Mouse (Mus musculus) neural tube, embryonic 14.5 days (tissue): Measurements from ENCODE around the gene 1700067K01Rik. TPM values are rescaled to one million over a fixed set of nuclear protein-coding genes. Genes with fewer than 3 reads are reported as not detected.

Experiments
- ATAC-seq: fragments of 200-750 bp; cut with Nextera tagmentation; 2 replicates; pipeline ENCODE4 v1.8.0; 2017; ENCODE audit warnings: low read depth, mild to moderate bottlenecking, moderate TSS enrichment, moderate library complexity
- H3K27ac ChIP-seq: fragments of 300-500 bp; sonication (generic); 2 replicates; pipeline ENCODE4 v1.5.1; 2014; ENCODE audit warnings: low read depth, mild to moderate bottlenecking, control low read depth, low read length, moderate library complexity, mixed read lengths
- H3K27me3 ChIP-seq: fragments of 300-500 bp; sonication (generic); 2 replicates; pipeline ENCODE4 v1.6.1; 2014; ENCODE audit warnings: low read length; ENCODE audit not compliant: control insufficient read depth, insufficient read depth
- H3K36me3 ChIP-seq: fragments of 300-500 bp; sonication (generic); 2 replicates; pipeline ENCODE4 v1.6.1; 2014; ENCODE audit warnings: low read length, mixed read lengths; ENCODE audit not compliant: control insufficient read depth, insufficient read depth
- H3K4me1 ChIP-seq: fragments of 300-500 bp; sonication (generic); 2 replicates; pipeline ENCODE4 v1.6.1; 2014; ENCODE audit warnings: low read length; ENCODE audit not compliant: control insufficient read depth, insufficient read depth
- H3K4me2 ChIP-seq: fragments of 300-500 bp; sonication (generic); 2 replicates; pipeline ENCODE4 v1.6.1; 2014; ENCODE audit warnings: mild to moderate bottlenecking, low read depth, low read length, control low read depth
- H3K4me3 ChIP-seq: fragments of 300-500 bp; sonication (generic); 2 replicates; pipeline ENCODE4 v1.5.1; 2014; ENCODE audit warnings: low read depth, low read length, control low read depth, mixed read lengths
- H3K9ac ChIP-seq: fragments of 300-500 bp; sonication (generic); replicated peaks from 2 replicates; pipeline ENCODE4 v1.6.1; 2014; ENCODE audit warnings: low read depth, mild to moderate bottlenecking, control low read depth, low read length, mixed read lengths
- H3K9me3 ChIP-seq: fragments of 300-500 bp; sonication (generic); 2 replicates; pipeline ENCODE4 v1.6.1; 2016; ENCODE audit warnings: low read length; ENCODE audit not compliant: control insufficient read depth
- WGBS: fragments of 180-500 bp; shearing (Covaris S2); extraction: QIAGEN DNeasy Blood & Tissue Kit; methylation state at CpG from one replicate; pipeline ENCODE4 v1.1.7; 2014; 5-methylcytosine and 5-hydroxymethylcytosine counted together
- polyA plus RNA-seq: library from polyadenylated mRNA; unstranded; fragments of >200 nt; fragmentation: Nextera tagmentation; extraction: Ambion mirVana; gene quantifications from 2 replicates; pipeline ENCODE4 v1.2.1, GENCODE M21; 2014

1700067K01Rik gene
- polyA plus RNA-seq, 1 experiment from 2014 or later = 0.86 TPM

DNA sequence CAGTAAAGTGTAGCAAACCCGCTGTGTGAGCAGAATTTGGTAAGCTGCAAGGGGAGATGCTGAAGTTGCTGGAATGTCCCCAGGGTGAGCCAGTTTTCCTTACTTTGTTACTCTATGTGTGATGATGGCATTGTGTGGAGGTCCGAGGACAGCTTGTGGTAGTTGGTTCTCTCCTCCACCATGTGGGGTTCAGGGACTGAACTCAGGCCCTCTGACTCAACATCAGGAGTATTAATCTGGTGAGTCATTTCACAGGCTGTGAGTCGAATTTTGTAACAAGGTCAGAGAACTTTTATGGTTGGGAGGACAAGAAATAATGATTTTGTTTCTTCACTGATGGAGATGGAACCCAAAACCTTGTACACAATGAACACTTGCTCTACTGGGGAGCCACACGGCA, 31.5 kb downstream of the 1700067K01Rik start:
- H3K4me3 ChIP-seq = no peak overlapping the region
- H3K4me1 ChIP-seq = no peaks in the 10 kb centered on the region
- no peaks in the 10 kb centered on the region for H3K27me3 ChIP-seq
- no peak for ATAC-seq
- H3K9me3 ChIP-seq = no peaks in the 10 kb centered on the region
- H3K27ac ChIP-seq = no peak overlapping the region
- no peak overlapping the region for H3K9ac ChIP-seq
- WGBS = 76% methylated on average over 4 of the region's 4 CpGs
- H3K36me3 ChIP-seq = no peaks in the 10 kb centered on the region
- H3K4me2 ChIP-seq = no peak overlapping the region

GRCm38 (mm10) chr8:84038015-84038414, 36.7 kb downstream of the 1700067K01Rik start:
- Histone ChIP-seq H3K27me3 (peaks cover 11% of the 10 kb centered on the region), H3K9ac (no peak overlapping the region), H3K36me3 (no peaks in the 10 kb centered on the region), H3K4me2 (no peak overlapping the region), H3K4me1 (no peaks in the 10 kb centered on the region), H3K27ac (no peak overlapping the region), H3K9me3 (no peaks in the 10 kb centered on the region), H3K4me3 (no peak overlapping the region)
- no peak for ATAC-seq
- 78% methylated on average over 5 of the region's 5 CpGs for whole genome bisulfite sequencing

- Histone ChIP-seq H3K27ac (no peak overlapping the region), H3K36me3 (no peaks in the 10 kb centered on the region), H3K27me3 (peaks cover 16% of the 10 kb centered on the region), H3K4me3 (no peak overlapping the region), H3K9me3 (no peaks in the 10 kb centered on the region), H3K4me2 (no peak overlapping the region), H3K4me1 (no peaks in the 10 kb centered on the region), H3K9ac (no peak overlapping the region)
- ATAC-seq = peak; percentile 33; the same call in 1 of the 2 replicates
- WGBS = 11% methylated on average over 5 of the region's 5 CpGs
These were observed 37.7 kb downstream of the 1700067K01Rik start for GRCm38 (mm10) chr8:84039050-84039449.

- Histone ChIP-seq H3K9ac (no peak within 1 kb of the TSS; the same call in 1 of the 2 replicates), H3K4me1 (no peaks in the 10 kb centered on the region), H3K27me3 (peaks cover 28% of the 10 kb centered on the region), H3K4me3 (peak within 1 kb of the TSS; percentile 16; the same call in 1 of the 2 replicates), H3K27ac (no peak within 1 kb of the TSS), H3K4me2 (peak within 1 kb of the TSS; percentile 47), H3K36me3 (no peaks in the 10 kb centered on the region), H3K9me3 (no peaks in the 10 kb centered on the region)
- ATAC-seq = peak; percentile 68
- 5% methylated on average over 40 of the region's 40 CpGs for WGBS
These were observed 41.0 kb downstream of the 1700067K01Rik start, which contains the start of gene Il27ra for GRCm38 (mm10) chr8:84042066-84042947. TSS of gene Il27ra (minus strand) at chr8:84042589.

DNA sequence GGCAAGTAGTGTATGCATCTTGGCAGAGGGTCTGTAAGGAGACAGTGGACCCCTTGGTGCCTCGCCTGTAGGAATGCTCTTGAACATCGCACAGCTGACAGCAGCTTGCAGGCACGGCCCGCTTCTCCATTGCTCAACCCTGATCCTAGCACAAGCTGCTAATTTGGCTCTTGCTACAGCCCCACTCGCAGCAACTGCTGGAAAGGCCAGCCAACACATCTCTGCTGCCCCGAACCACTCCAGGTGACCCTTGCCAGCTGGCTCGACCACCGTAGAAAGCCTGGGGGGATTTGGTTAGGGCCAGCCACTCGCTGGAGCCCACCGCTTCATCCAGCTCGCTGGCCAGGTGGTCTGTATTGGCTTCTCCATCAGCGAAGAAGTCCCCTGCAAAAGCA, 41.6 kb downstream of the 1700067K01Rik start:
- ATAC-seq = no peak
- Histone ChIP-seq H3K9me3 (no peaks in the 10 kb centered on the region), H3K9ac (no peak overlapping the region), H3K27ac (no peak overlapping the region), H3K36me3 (no peaks in the 10 kb centered on the region), H3K4me1 (no peaks in the 10 kb centered on the region), H3K27me3 (peaks cover 28% of the 10 kb centered on the region), H3K4me2 (no peak overlapping the region), H3K4me3 (no peak overlapping the region)
- 43% methylated on average over 12 of the region's 12 CpGs for WGBS

DNA sequence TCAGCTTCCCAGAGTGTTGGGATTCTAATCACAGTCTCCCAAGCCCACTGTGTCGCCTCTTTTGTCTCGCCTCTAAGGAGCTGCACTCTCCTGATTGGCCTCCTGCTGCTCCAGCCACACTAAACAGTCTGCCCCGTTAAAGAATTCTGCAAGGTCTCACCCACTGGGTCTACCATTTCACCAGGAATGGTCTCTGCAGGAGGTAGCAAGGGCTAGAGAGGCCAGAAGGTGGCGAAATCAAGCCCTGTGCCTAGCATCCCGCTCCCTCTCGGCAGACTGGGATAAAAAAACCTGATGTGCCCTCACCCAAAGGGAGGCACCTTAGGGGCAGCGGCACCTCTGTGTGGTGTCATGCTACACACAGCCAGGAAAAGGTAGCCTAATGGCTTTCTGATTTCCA, 42.8 kb downstream of the 1700067K01Rik start:
- 8% methylated on average over 7 of the region's 7 CpGs for WGBS
- no peaks in the 10 kb centered on the region for H3K36me3 ChIP-seq
- H3K27me3 ChIP-seq = peaks cover 28% of the 10 kb centered on the region
- no peaks in the 10 kb centered on the region for H3K4me1 ChIP-seq
- H3K9me3 ChIP-seq = no peaks in the 10 kb centered on the region
- no peak overlapping the region for H3K4me2 ChIP-seq
- no peak overlapping the region for H3K9ac ChIP-seq
- no peak for ATAC-seq
- no peak overlapping the region for H3K27ac ChIP-seq
- H3K4me3 ChIP-seq = no peak overlapping the region

DNA sequence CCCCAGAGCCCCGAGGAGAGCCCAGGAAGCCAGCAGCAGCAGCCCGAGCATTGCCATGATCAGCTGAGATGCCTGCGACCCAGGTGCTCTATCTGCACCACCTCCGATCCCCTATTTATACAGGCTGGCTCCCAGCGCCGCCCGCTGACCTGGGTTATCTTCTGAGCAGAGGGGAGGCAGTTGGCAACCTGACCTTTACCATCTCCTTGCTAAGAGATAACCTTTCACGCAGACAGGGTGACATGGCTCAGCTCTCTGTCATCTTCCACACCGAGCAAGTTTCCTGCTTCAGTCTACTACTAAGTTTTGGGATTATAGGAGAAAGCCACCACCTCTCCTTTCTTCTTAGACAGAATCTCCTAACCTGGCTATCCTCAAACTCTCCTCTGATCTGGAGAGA, 43.6 kb downstream of the 1700067K01Rik start, which contains the start of gene Rln3:
Gene Rln3 (minus strand): TSS at position 101 of the 400 bp plus-strand sequence.
- WGBS = 6% methylated on average over 9 of the region's 9 CpGs
- no peak within 1 kb of the TSS for H3K9ac ChIP-seq
- H3K27me3 ChIP-seq = peaks cover 28% of the 10 kb centered on the region
- ATAC-seq = no peak
- no peak within 1 kb of the TSS for H3K4me2 ChIP-seq
- no peaks in the 10 kb centered on the region for H3K9me3 ChIP-seq
- no peaks in the 10 kb centered on the region for H3K4me1 ChIP-seq
- H3K27ac ChIP-seq = no peak within 1 kb of the TSS
- no peaks in the 10 kb centered on the region for H3K36me3 ChIP-seq
- H3K4me3 ChIP-seq = no peak within 1 kb of the TSS

DNA sequence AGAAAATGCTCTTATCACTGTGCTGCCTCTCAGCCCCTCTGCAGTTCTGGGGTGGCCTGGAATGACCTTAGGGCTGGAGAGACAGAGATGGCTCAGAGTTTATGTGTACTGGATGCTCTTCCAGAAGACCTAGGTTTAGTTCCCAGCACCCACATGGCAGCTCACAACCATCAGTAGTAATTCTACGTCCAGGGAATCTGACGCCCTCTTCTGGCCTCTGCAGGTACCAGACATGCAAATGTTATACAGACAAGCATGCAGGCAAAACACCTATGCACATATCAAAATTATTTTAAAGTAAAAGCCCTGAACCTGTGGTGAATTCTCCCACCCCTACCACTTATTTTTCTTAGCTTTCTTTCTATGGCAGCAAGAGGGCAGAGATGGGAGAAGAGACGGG, 45.2 kb downstream of the 1700067K01Rik start:
- Histone ChIP-seq H3K4me2 (no peak overlapping the region), H3K27me3 (peaks cover 26% of the 10 kb centered on the region), H3K4me3 (no peak overlapping the region), H3K4me1 (no peaks in the 10 kb centered on the region), H3K36me3 (no peaks in the 10 kb centered on the region), H3K9me3 (no peaks in the 10 kb centered on the region), H3K27ac (no peak overlapping the region), H3K9ac (no peak overlapping the region)
- WGBS = 86% methylated on average over 3 of the region's 3 CpGs
- ATAC-seq = no peak

GRCm38 (mm10) chr8:84048171-84048570, 46.9 kb downstream of the 1700067K01Rik start:
- H3K4me3 ChIP-seq = no peak overlapping the region

More at GRCm38 (mm10) chr8:84048171-84048570, 46.9 kb downstream of the 1700067K01Rik start:
- Histone ChIP-seq H3K27me3 (peaks cover 16% of the 10 kb centered on the region), H3K4me1 (no peaks in the 10 kb centered on the region), H3K36me3 (no peaks in the 10 kb centered on the region), H3K9ac (no peak overlapping the region), H3K9me3 (no peaks in the 10 kb centered on the region), H3K4me2 (no peak overlapping the region), H3K27ac (no peak overlapping the region)
- no peak for ATAC-seq
- WGBS = 69% methylated on average over 5 of the region's 5 CpGs
